Mouse (Mus musculus) adrenal gland, adult 2 months (tissue): Measurements from ENCODE around the gene Sec61a2. TPM values are rescaled to one million over a fixed set of nuclear protein-coding genes. Genes with fewer than 3 reads are reported as not detected.

Source experiments
- DNase-seq: peaks from one replicate; pipeline ENCODE4 v3.0.0; 2021
- long read RNA-seq: library from polyadenylated mRNA; stranded (forward); transcript quantifications from one replicate; pipeline ENCODE4 v2.0.0, GENCODE M21; 2021
- polyA plus RNA-seq: library from polyadenylated mRNA; depleted of rRNA; stranded (reverse); fragments of >200 nt; gene quantifications from 2 replicates; pipeline ENCODE4 v1.2.3, GENCODE M21; 2012; rRNA removed
- total RNA-seq, 2 experiments: library from RNA; stranded (reverse); gene quantifications; 2 replicates each; pipeline ENCODE4 v1.2.3; 2021

Gene Sec61a2
- 10 to 100 TPM; 24.1 to 31.7 TPM for total RNA-seq
- 24.3 and 25.5 TPM in 2 replicates for polyA plus RNA-seq
- long read RNA-seq, transcript Sec61a2-202 (12 exons, 2,448 nt) = major isoform, 9 of 10 reads
- long read RNA-seq, partial matches to known transcripts = 1 of 10 reads
- long read RNA-seq, other reads (novel, unspliced or antisense) = 0 of 10 reads

DNA sequence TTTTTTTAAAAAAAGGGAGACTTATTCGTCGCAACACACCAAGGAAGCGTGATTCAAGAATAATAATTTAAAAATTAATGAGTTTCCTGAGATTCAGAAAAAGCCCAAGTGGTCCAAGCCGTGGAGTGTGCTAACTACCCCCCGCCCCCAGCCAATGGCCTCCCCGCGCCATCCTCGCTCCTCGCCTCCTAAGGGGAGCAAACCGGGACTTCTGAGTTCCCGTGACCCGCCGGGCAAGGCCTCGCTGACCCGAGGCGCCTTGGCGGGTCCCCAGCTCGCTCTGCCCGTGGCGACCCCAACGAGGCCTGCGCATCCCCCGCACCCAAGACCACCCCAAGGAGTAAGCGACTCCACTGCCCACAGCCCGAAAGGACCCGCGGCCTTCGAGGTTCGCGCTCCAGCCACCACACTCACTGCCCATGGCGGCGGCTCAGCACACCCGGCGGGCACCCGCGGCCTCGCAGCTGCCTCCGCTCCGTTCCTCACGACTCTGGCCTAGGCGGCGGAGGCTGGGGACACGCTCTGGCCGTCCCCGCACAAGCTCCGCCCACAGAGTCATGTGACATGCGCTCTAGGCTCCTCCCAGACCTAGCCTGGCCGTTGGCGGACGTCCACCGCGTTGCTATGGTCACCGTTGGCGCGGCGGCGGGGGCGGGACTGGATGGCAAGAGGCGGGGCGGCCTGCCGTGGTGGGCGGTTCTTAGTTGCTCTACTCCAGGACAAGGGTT is at the start of gene Sec61a2:
Sec61a2 (minus strand) TSS at position 590 of the 728 bp plus-strand sequence.
- peak; percentile 99 for DNase-seq

GRCm38 (mm10) chr2:5943071-5943470 is 47.8 kb upstream of the Sec61a2 start:
- no peak for DNase-seq

GRCm38 (mm10) chr2:5942416-5943032 is 47.3 kb upstream of the Sec61a2 start, which contains the start of gene Dhtkd1:
Dhtkd1 (minus strand) TSS chr2:5942792.
- DNase-seq = peak; percentile 87

- DNase-seq = no peak
These were observed 46.7 kb upstream of the Sec61a2 start for GRCm38 (mm10) chr2:5941861-5942415.

GRCm38 (mm10) chr2:5940936-5941335 is 45.7 kb upstream of the Sec61a2 start:
- DNase-seq = no peak

DNA sequence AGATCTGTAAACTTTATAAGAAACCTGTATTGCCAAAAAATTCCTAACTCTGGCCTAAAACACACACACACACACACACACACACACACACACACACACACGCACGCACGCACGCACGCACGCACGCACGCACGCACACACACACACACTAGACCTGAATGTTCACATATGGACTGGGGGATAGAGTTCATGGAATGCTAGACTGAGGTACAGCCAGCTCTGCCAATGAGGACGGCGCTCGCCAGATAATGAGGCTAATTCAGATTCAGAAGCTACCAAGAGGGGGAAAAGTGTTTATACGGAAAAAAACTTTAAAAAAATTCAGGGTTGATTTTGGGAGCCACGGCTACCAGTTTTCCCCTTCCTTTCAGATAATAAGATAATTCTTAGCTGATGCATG is 44.7 kb upstream of the Sec61a2 start:
- no peak for DNase-seq

DNA sequence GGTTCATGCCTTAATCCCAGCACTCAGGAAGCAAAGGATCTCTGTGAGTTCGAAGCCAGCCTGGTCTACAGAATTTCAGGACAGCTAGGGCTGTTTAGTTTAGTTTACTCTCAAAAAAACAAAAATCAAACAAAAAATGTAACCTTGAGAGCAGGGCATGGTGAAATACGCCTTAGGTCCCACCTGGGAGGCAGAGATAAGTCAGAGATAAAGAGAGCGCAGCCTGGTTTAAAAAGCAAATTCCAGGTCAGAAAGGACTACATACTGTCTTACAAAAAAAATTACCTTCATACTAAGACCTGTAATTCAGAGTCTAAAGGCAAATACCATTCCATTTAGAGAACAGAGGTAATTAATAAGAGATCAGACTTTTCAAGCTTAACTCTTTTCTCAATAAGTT is 44.1 kb upstream of the Sec61a2 start:
- no peak for DNase-seq

DNA sequence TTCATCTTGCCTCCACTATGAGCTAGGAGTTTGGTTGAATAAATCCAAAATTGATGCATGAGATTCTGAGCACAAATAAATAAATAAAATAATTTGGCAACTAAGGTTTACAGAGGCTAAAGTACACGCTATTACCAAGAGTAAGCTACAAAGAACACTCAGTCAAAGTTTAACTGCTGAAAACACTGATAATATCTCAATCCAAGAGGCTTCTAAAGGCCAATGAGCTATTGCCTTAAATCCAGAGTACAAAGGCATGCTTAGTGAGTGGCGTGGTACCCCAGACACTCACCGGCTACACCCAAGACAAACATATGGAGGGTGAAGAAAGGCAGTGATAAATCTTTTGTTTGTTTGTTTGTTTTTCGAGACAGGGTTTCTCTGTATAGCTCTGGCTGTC is 41.3 kb upstream of the Sec61a2 start:
- no peak for DNase-seq

GRCm38 (mm10) chr2:5936068-5936467 is 40.8 kb upstream of the Sec61a2 start:
- DNase-seq = no peak

DNA sequence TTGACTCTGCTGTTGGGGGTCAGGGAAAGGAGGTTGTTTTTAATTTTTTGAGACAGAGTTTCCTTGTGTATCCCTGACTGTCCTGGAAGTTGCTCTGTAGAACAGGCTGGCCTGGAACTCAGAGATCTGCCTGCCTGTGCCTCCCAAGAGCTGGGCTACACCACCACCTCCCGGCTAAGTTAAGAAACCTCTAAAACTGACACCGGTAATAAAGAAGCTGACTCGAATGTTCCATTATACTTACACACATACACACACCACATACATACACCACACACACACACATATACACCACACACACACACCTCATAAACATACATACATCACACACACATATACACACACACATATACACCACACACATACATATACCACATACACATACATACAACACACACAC is 39.7 kb upstream of the Sec61a2 start:
- no peak for DNase-seq

GRCm38 (mm10) chr2:5931938-5932337 is 36.7 kb upstream of the Sec61a2 start:
- DNase-seq = no peak

DNA sequence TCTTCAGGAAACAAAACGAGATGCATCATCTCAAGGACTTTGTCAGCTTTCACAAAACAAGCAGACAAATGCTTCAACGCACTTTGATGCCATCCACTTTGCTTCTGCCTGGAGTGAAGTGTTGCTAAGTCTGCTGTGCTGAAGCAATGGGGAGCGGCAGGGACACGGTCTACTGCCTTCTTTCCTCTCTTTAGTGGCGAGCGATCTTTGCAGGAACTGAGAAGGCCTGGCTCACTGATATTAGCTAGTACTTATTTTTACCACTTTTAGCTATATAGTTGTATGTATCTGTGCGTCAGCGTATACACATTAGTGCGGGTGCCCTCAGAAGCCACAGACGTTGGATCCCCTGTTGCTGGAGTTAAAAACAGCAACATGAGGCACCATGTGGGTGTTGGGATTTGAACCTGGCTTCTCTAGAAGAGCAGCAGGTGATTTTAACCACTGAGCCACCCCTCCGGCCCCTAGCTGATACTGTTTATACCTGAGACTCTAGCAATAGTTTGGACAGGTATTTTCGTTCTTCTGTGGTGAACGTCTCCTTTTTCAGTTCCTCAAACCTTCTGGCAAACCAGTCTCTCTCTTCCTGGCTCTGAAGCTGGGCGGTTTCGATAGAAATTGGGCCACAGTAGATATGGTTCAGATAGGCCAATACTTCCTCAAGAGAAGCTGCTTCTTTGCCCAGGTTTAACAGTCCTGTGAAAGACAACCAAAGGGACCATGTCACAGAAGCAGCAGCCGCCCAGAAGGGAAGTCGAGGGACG is 35.2 kb upstream of the Sec61a2 start:
- DNase-seq = no peak

- no peak for DNase-seq
These were observed 34.6 kb upstream of the Sec61a2 start for GRCm38 (mm10) chr2:5929793-5930192.

DNA sequence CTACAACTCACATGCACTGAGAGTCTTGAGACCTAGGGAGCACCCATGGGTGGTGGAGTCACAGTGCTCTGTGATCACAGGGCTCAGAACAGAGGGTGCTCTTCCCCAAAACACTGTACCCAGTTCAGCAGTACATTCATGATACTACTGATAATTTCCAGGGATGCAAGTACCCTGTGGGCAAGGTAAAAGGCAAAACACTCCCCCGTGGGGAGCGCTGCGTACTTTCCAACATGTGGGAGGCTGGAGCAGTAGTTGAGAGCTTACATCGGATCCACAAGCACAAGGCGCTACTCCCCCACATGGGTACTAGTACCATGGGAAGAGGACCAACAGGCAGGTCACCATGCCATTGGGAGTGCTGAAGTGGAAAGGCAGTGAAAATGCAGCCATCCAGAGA is 32.2 kb upstream of the Sec61a2 start:
- DNase-seq = no peak

DNA sequence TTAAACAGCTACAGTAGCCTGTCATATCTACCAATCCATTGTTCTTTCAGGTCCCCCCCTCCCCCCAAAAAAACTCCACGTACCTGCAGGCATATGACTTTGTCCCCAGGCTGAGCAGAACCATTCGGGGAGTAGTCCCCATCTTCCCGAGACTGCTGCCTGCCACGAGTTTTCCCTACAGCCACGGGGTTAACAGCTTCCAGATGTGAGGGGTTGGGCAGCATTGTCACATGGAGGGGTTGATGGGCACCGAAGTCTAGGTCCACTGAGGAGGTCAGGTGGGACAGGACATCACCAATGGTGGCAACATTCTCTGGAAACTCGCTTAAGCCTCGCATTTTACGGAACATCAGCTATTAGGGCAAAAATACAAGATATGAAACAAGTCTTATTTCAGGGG is 28.6 kb upstream of the Sec61a2 start:
- no peak for DNase-seq

DNA sequence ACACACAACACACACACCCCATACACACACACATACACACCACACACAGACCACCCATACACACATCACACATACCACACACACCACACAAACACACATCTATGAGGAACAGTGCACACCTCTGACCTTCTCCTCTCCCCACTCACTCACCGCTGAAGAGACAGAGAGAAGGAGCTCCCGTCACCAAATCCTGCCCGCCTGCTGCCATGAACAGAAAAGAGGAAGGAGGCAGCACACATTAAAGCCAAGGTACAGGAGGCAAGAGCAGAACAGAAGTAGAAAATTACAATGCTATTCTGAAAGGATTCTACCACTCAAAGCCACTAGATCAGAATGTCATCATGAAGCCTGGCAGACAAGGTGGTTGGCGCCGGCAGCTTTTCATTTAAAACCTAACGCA is 27.6 kb upstream of the Sec61a2 start:
- no peak for DNase-seq

- DNase-seq = no peak
These were observed 16.2 kb upstream of the Sec61a2 start for GRCm38 (mm10) chr2:5911282-5911965.

DNA sequence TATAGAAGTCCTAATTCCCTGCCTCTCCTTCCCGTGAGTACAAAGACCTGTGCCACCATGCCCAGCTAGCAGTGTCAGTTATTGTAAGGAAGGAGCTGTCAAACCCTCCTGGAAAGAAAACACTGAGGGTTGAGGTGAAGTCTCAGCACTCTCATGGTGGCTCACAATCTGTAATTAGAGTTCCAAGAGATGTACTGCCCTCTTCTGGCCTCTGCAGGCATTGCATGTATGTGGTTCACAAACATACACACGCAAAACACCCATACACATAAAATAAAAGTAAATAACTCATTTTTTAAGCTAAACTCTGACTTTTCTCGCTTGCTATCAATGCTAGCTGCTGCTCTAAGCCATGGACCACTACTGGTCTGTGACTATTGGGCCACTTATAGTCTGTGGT is 11.4 kb upstream of the Sec61a2 start:
- peak; percentile 26 for DNase-seq

DNA sequence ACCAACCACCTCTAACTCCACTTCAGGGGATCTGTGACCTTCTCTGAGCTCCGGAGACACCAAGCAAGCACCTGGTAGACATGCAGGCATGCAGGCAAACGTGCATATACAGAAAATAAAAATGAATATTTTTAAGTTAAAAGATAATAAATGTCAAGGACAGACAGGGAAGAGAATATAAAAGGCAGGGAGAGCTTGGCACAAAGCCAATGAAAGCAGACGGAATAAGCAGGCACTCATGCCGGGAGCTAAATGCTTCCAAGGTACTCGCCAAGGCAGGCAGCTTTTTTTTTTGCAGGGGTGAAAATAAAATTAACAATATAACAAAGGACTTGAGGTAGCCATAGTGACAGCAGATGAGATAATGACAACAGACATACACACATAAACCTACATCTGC is 10.9 kb upstream of the Sec61a2 start:
- DNase-seq = peak; percentile 68

DNA sequence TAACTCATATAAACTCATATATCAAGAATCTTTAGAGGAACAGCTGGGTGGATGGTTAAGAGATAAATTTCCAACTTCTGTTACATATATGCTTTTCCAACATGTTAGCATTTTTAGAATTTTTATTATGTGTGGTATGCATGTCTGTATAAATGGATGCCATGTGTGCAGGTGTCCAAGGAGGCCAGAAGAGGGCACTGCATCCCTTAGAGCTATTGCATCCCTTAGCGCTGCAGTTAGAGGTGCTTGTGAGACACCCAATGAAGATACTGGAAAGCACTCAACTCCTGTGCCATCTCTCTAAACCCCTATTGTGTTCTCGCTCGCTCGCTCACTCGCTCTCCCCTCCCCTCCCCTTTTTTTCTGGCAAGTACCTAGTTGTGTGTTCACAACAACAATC is 4.9 kb upstream of the Sec61a2 start:
- DNase-seq = peak; percentile 27

- DNase-seq = peak; percentile 45
These were observed 936 bp downstream of the Sec61a2 start for GRCm38 (mm10) chr2:5894296-5894695.

GRCm38 (mm10) chr2:5889412-5889811 is 5.8 kb downstream of the Sec61a2 start:
- DNase-seq = no peak
